Mouse (Mus musculus) hindbrain, embryonic 11.5 days (tissue): ENCODE results near the gene Pde4d. TPM values are rescaled to one million over a fixed set of nuclear protein-coding genes. Genes with fewer than 3 reads are reported as not detected.

Experiments used
- ATAC-seq: fragments of 200-750 bp; cut with Nextera tagmentation; 2 replicates; pipeline ENCODE4 v1.8.0; 2017; ENCODE audit warnings: mild to moderate bottlenecking, moderate TSS enrichment, moderate library complexity; ENCODE audit not compliant: low FRiP score
- DNase-seq: peaks from one replicate; pipeline ENCODE4 v3.0.0-alpha.2; 2015; ENCODE audit warnings: low spot score
- H3K27ac ChIP-seq: fragments of 300-500 bp; sonication (generic); 2 replicates; pipeline ENCODE4 v1.5.1; 2014; ENCODE audit warnings: mild to moderate bottlenecking, low read depth, low read length
- H3K27me3 ChIP-seq: fragments of 300-500 bp; sonication (generic); 2 replicates; pipeline ENCODE4 v1.6.1; 2014; ENCODE audit warnings: mild to moderate bottlenecking, low read length, moderate library complexity, mixed read lengths; ENCODE audit not compliant: control insufficient read depth, insufficient read depth
- H3K36me3 ChIP-seq: fragments of 300-500 bp; sonication (generic); 2 replicates; pipeline ENCODE4 v1.6.1; 2014; ENCODE audit warnings: mild to moderate bottlenecking, low read length, moderate library complexity, mixed read lengths; ENCODE audit not compliant: control insufficient read depth, insufficient read depth
- H3K4me1 ChIP-seq: fragments of 300-500 bp; sonication (generic); replicated peaks from 2 replicates; pipeline ENCODE4 v1.6.1; 2014; ENCODE audit warnings: low read length, mixed read lengths; ENCODE audit not compliant: control insufficient read depth, insufficient read depth
- H3K4me2 ChIP-seq: fragments of 300-500 bp; sonication (generic); replicated peaks from 2 replicates; pipeline ENCODE4 v1.6.1; 2014; ENCODE audit warnings: mild to moderate bottlenecking, low read depth, low read length
- H3K4me3 ChIP-seq: fragments of 300-500 bp; sonication (generic); 2 replicates; pipeline ENCODE4 v1.5.1; 2014; ENCODE audit warnings: low read depth, low read length
- H3K9ac ChIP-seq: fragments of 300-500 bp; sonication (generic); 2 replicates; pipeline ENCODE4 v1.6.1; 2014; ENCODE audit warnings: low read depth, low read length
- H3K9me3 ChIP-seq: fragments of 300-500 bp; sonication (generic); 2 replicates; pipeline ENCODE4 v1.6.1; 2016; ENCODE audit warnings: low read length; ENCODE audit not compliant: control insufficient read depth
- WGBS: fragments of 180-500 bp; shearing (Covaris S2); extraction: QIAGEN DNeasy Blood & Tissue Kit; methylation state at CpG from one replicate; pipeline ENCODE4 v1.1.7; 2014; 5-methylcytosine and 5-hydroxymethylcytosine counted together
- polyA plus RNA-seq: library from polyadenylated mRNA; unstranded; fragments of >200 nt; fragmentation: Nextera tagmentation; extraction: Ambion mirVana; gene quantifications from 2 replicates; pipeline ENCODE4 v1.2.1, GENCODE M21; 2014

Pde4d gene
- polyA plus RNA-seq, 1 experiment from 2014 or later: 18.3 TPM

DNA sequence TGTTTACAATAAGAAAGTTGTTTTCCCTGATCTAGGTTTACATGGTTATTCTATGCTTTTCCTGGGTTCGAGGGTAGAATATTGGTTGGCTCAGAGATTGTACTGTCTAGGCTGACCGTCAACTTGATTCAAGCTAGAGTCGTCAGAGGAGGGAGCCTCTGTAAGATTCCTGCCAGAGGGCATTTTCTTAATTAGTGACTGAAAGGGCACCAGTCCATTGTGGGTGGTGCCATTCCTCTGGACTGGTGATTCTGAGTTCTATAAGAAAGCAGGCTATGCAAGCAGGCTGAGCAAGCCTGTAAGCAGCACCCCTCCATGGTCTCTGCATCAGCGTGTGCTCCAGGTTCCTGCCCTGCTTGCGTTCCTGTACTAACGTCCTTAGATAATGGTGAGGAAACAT is 1376.1 kb downstream of the Pde4d start:
- no peak for ATAC-seq
- H3K4me2 ChIP-seq: no peak overlapping the region
- 83% methylated on average over 6 of the region's 6 CpGs for whole genome bisulfite sequencing

GRCm38 (mm10) chr13:109827341-109827740 is 1377.6 kb downstream of the Pde4d start:
- Histone ChIP-seq H3K4me3 (no peak overlapping the region), H3K4me2 (no peak overlapping the region), H3K27me3 (no peaks in the 10 kb centered on the region), H3K9ac (no peak overlapping the region), H3K4me1 (peaks cover 8% of the 10 kb centered on the region; the same call in 1 of the 2 replicates), H3K36me3 (no peaks in the 10 kb centered on the region), H3K27ac (no peak overlapping the region), H3K9me3 (no peaks in the 10 kb centered on the region)
- DNase-seq (no peak), ATAC-seq (no peak)
- WGBS: 88% methylated on average over 6 of the region's 6 CpGs

More for the DNA sequence above, 1376.1 kb downstream of the Pde4d start:
- H3K4me3 ChIP-seq: no peak overlapping the region
- DNase-seq: no peak
- H3K9ac ChIP-seq: no peak overlapping the region
- no peaks in the 10 kb centered on the region for H3K36me3 ChIP-seq
- peaks cover 13% of the 10 kb centered on the region; the same call in 1 of the 2 replicates for H3K4me1 ChIP-seq
- no peaks in the 10 kb centered on the region for H3K27me3 ChIP-seq
- H3K9me3 ChIP-seq: no peaks in the 10 kb centered on the region
- no peak overlapping the region for H3K27ac ChIP-seq

GRCm38 (mm10) chr13:109827909-109828308 is 1378.2 kb downstream of the Pde4d start:
- ATAC-seq (no peak), DNase-seq (no peak)
- Histone ChIP-seq H3K4me3 (no peak overlapping the region), H3K27ac (no peak overlapping the region), H3K4me1 (peaks cover 8% of the 10 kb centered on the region; the same call in 1 of the 2 replicates), H3K9ac (no peak overlapping the region), H3K9me3 (no peaks in the 10 kb centered on the region), H3K36me3 (no peaks in the 10 kb centered on the region), H3K27me3 (no peaks in the 10 kb centered on the region), H3K4me2 (no peak overlapping the region)
- 91% methylated on average over 3 of the region's 3 CpGs for WGBS

- peaks cover 3% of the 10 kb centered on the region; the same call in 1 of the 2 replicates for H3K4me1 ChIP-seq
- ATAC-seq (no peak), DNase-seq (no peak)
- H3K27ac ChIP-seq: no peak overlapping the region
- no peaks in the 10 kb centered on the region for H3K36me3 ChIP-seq
- H3K27me3 ChIP-seq: no peaks in the 10 kb centered on the region
- no peaks in the 10 kb centered on the region for H3K9me3 ChIP-seq
- 86% methylated on average over 3 of the region's 3 CpGs for WGBS
- no peak overlapping the region for H3K4me2 ChIP-seq
- H3K4me3 ChIP-seq: no peak overlapping the region
- no peak overlapping the region for H3K9ac ChIP-seq
These were observed 1379.7 kb downstream of the Pde4d start for GRCm38 (mm10) chr13:109829444-109829843.

GRCm38 (mm10) chr13:109834935-109835334 is 1385.2 kb downstream of the Pde4d start:
- H3K36me3 ChIP-seq: no peaks in the 10 kb centered on the region
- DNase-seq (no peak), ATAC-seq (no peak)
- no peaks in the 10 kb centered on the region for H3K9me3 ChIP-seq
- no peak overlapping the region for H3K27ac ChIP-seq
- no peaks in the 10 kb centered on the region for H3K4me1 ChIP-seq
- H3K4me3 ChIP-seq: no peak overlapping the region
- WGBS: 94% methylated on average over 3 of the region's 3 CpGs
- no peak overlapping the region for H3K4me2 ChIP-seq
- no peaks in the 10 kb centered on the region for H3K27me3 ChIP-seq
- H3K9ac ChIP-seq: no peak overlapping the region

GRCm38 (mm10) chr13:109837453-109837852 is 1387.7 kb downstream of the Pde4d start:
- no peak for ATAC-seq
- WGBS: 92% methylated on average over 11 of the region's 11 CpGs
- no peaks in the 10 kb centered on the region for H3K27me3 ChIP-seq

GRCm38 (mm10) chr13:109837921-109838320 is 1388.2 kb downstream of the Pde4d start:
- ATAC-seq (no peak), DNase-seq (no peak)
- Histone ChIP-seq H3K27me3 (no peaks in the 10 kb centered on the region), H3K9ac (no peak overlapping the region), H3K36me3 (no peaks in the 10 kb centered on the region), H3K4me2 (no peak overlapping the region), H3K27ac (no peak overlapping the region), H3K4me1 (no peaks in the 10 kb centered on the region), H3K9me3 (no peaks in the 10 kb centered on the region), H3K4me3 (no peak overlapping the region)
- WGBS: 90% methylated on average over 7 of the region's 7 CpGs

More at GRCm38 (mm10) chr13:109837453-109837852, 1387.7 kb downstream of the Pde4d start:
- no peaks in the 10 kb centered on the region for H3K36me3 ChIP-seq
- DNase-seq: no peak
- H3K9me3 ChIP-seq: no peaks in the 10 kb centered on the region
- no peak overlapping the region for H3K9ac ChIP-seq
- H3K27ac ChIP-seq: no peak overlapping the region
- H3K4me2 ChIP-seq: no peak overlapping the region
- no peaks in the 10 kb centered on the region for H3K4me1 ChIP-seq
- H3K4me3 ChIP-seq: no peak overlapping the region

DNA sequence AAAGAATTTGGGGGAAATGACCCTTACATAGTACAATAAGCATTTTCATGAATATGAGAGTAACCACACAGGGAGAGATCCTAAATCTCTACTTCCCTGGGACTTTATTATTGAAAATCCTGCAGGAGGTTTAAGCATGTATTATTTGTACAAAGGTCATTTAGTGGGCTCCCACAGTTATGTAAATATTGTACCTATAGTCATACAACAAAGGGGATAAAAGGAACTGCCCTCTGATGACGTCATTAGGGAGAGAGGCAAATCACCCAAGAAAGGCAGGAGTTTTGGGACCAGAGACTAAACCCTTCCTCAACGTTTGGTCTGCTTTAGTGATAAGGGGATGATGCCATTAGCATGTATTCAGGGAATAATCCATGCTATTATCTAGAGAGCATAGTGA is 1390.5 kb downstream of the Pde4d start:
- Histone ChIP-seq H3K27me3 (no peaks in the 10 kb centered on the region), H3K4me2 (no peak overlapping the region), H3K27ac (no peak overlapping the region), H3K4me1 (no peaks in the 10 kb centered on the region), H3K4me3 (no peak overlapping the region), H3K9ac (no peak overlapping the region), H3K36me3 (no peaks in the 10 kb centered on the region), H3K9me3 (no peaks in the 10 kb centered on the region)
- 18% methylated on average over 2 of the region's 2 CpGs for WGBS
- ATAC-seq (no peak), DNase-seq (no peak)

GRCm38 (mm10) chr13:109841140-109841822 is 1391.5 kb downstream of the Pde4d start:
- no peaks in the 10 kb centered on the region for H3K9me3 ChIP-seq
- no peaks in the 10 kb centered on the region for H3K36me3 ChIP-seq
- 93% methylated on average over 2 of the region's 2 CpGs for WGBS
- H3K27ac ChIP-seq: no peak overlapping the region
- ATAC-seq (no peak), DNase-seq (no peak)
- no peak overlapping the region for H3K9ac ChIP-seq
- no peak overlapping the region for H3K4me2 ChIP-seq
- no peaks in the 10 kb centered on the region for H3K27me3 ChIP-seq
- H3K4me3 ChIP-seq: no peak overlapping the region
- H3K4me1 ChIP-seq: no peaks in the 10 kb centered on the region
